Mouse (Mus musculus) right cerebral cortex, postnatal 36 days (tissue): ENCODE measurements around the gene Taz.

Experiments
- DNase-seq, 2 experiments: peaks; one replicate each; pipeline ENCODE4 v3.0.0; 2022; ENCODE audit warnings: low spot score in 2 of 2, mixed read lengths in 1 of 2

Taz gene

GRCm38 (mm10) chrX:74281041-74281731 lies 526 bp upstream of the Taz start:
- no peak for DNase-seq

- peak; percentile 81 to 82 for DNase-seq
Observed at GRCm38 (mm10) chrX:74282395-74283091, 831 bp downstream of the Taz start.

- DNase-seq: no peak
Observed at GRCm38 (mm10) chrX:74283092-74283437, 1.4 kb downstream of the Taz start.

GRCm38 (mm10) chrX:74293431-74293830 lies 11.7 kb downstream of the Taz start:
- DNase-seq: no peak

- peak; percentile 92 to 95 for DNase-seq
Observed at GRCm38 (mm10) chrX:74296538-74297448, 15.1 kb downstream of the Taz start, which contains the start of gene Atp6ap1. Atp6ap1 (plus strand) TSS chrX:74297097.

- no peak for DNase-seq
Observed at GRCm38 (mm10) chrX:74298348-74298747, 16.6 kb downstream of the Taz start.

GRCm38 (mm10) chrX:74299721-74300120 lies 18.0 kb downstream of the Taz start:
- DNase-seq: no peak

GRCm38 (mm10) chrX:74304867-74305700 lies 23.4 kb downstream of the Taz start, which contains the start of gene Gdi1:
Gdi1 (plus strand) TSS chrX:74304998.
- DNase-seq: peak; percentile 32 to 40

- peak; percentile 85 to 90 for DNase-seq
Observed at GRCm38 (mm10) chrX:74312540-74313464, 31.1 kb downstream of the Taz start, which contains the start of gene Fam50a. Fam50a (plus strand) TSS chrX:74313033.

- peak in 1 of 2 experiments; percentile 36 for DNase-seq
Observed at GRCm38 (mm10) chrX:74328725-74329161, 47.0 kb downstream of the Taz start, which contains the start of gene Plxna3. Plxna3 (plus strand) TSS chrX:74329066.

- no peak for DNase-seq
Observed at GRCm38 (mm10) chrX:74329215-74329671, 47.5 kb downstream of the Taz start.

- DNase-seq: no peak
Observed at GRCm38 (mm10) chrX:74330166-74330930, 48.6 kb downstream of the Taz start.
